Mouse (Mus musculus): ENCODE measurements at regions not wholly inside any gene's neighbourhood (a gene's known extent, or its start where the extent isn't known, plus 50 kb on each side); places are given as distances from the start of the nearest gene placed in this dataset.

GRCm38 (mm10) chrX:10647332-10647731, 67.5 kb upstream of the Mid1ip1 start:
- no peak for DNase-seq (ENCODE audit: low spot score in 2 of 2)

DNA sequence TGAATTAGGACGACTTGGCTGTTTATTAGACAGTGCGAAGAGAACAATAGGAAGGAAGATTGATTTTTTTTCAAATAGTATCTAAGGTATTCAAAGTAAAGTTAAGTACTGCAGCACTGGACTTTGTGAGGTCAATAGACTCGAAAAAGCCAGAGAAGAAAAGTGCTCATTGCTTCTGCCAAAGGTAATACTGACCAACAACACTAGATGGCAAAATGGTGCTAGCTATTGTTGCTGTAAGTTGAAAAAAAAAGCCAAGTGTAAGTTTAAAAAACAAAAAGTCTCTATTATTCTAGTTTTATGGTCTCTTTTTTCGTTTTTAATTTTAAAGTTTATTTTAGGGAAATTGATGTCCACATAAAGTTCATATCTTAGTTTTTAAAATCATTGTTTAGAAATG, 63.9 kb upstream of the Mid1ip1 start:
- peak in 1 of 2 experiments; percentile 4 for DNase-seq (ENCODE audit: low spot score in 2 of 2)
